Comparison of ENCODE assay signal across 11 mouse cellular contexts in genomic region chr9:69010886-69011285, GRCm38 (mm10).
DNase-seq lines count a peak whose midpoint lies in the region; ATAC-seq and TF ChIP-seq lines count a peak whose summit lies in the region.
"Had no signal": no experiment of that assay in that cellular context is flagged by ENCODE, and none has a peak within 500 bp of the region (broad histone marks: within the 10 kb centered on the region; RNA-seq: fewer than 3 reads in every experiment).

No protein-coding gene starts in this region.

- H3K9me3 ChIP-seq in midbrain, embryonic 16.5 days (replicated peaks; ENCODE audit: control insufficient read depth, low read length, poor library complexity, severe bottlenecking) = no peaks in the 10 kb centered on the region; the same call in 1 of the 2 replicates
- H3K9me3 ChIP-seq: limb, embryonic 15.5 days; midbrain, embryonic 15.5 days had no signal

- ATAC-seq in midbrain, embryonic 16.5 days = no peak
- ATAC-seq: CD4-positive, CD25-positive, alpha-beta regulatory T cell, adult 4 months; midbrain, embryonic 15.5 days had no signal

- TF ChIP-seq CTCF in lung, adult 2 months (IDR thresholded peaks at IDR 0.05; ENCODE audit: insufficient read depth, low read length) = no peak

- no peak overlapping the region for H3K9ac ChIP-seq in midbrain, embryonic 16.5 days (ENCODE audit: low read depth, low read length)
- H3K9ac ChIP-seq: limb, embryonic 15.5 days; midbrain, embryonic 15.5 days had no signal

- no peaks in the 10 kb centered on the region for H3K27me3 ChIP-seq in midbrain, embryonic 16.5 days (ENCODE audit: control insufficient read depth, insufficient read depth, low read depth, low read length)
- H3K27me3 ChIP-seq: limb, embryonic 15.5 days; midbrain, embryonic 15.5 days had no signal

- TF ChIP-seq POLR2A in lung, adult 2 months (IDR thresholded peaks at IDR 0.05; ENCODE audit: borderline replicate concordance, extremely low read depth, low read depth, low read length) = no peak

- no peak overlapping the region for H3K4me2 ChIP-seq in midbrain, embryonic 16.5 days (ENCODE audit: low read length)
- H3K4me2 ChIP-seq: limb, embryonic 15.5 days; midbrain, embryonic 15.5 days had no signal

- WGBS in lung, adult 2 months = 19% methylated on average over 5 of the region's 5 CpGs
- 77% methylated on average over 5 of the region's 5 CpGs for whole genome bisulfite sequencing in midbrain, embryonic 16.5 days

- H3K4me3 ChIP-seq in lung, adult 2 months (replicated peaks; ENCODE audit: extremely low read depth, low read depth, low read length) = no peak overlapping the region
- H3K4me3 ChIP-seq in midbrain, embryonic 16.5 days (ENCODE audit: low read depth, low read length) = no peak overlapping the region
- H3K4me3 ChIP-seq: limb, embryonic 15.5 days; midbrain, embryonic 15.5 days had no signal

- DNase-seq in heart, adult 8-10 months (ENCODE audit: low spot score) = peak; percentile 21
- no peak for DNase-seq in heart, postnatal 25 days (ENCODE audit: low spot score)
- peak; percentile 80 for DNase-seq in adrenal gland, adult 2 months
- DNase-seq in cerebellum, postnatal 14 days = peak; percentile 72 to 74
- peak; percentile 15 for DNase-seq in lung, adult 2 months
- no peak for DNase-seq in layer of hippocampus, adult 18-20 months (ENCODE audit: low spot score in 2 of 2)
- DNase-seq in right cerebral cortex, postnatal 10 days (ENCODE audit: low spot score in 2 of 2) = no peak

- no peaks in the 10 kb centered on the region for H3K36me3 ChIP-seq in midbrain, embryonic 16.5 days (ENCODE audit: control insufficient read depth, insufficient read depth, low read length)
- H3K36me3 ChIP-seq: limb, embryonic 15.5 days; midbrain, embryonic 15.5 days had no signal

- peaks cover 6% of the 10 kb centered on the region for H3K4me1 ChIP-seq in lung, adult 2 months (ENCODE audit: control insufficient read depth, insufficient read depth, low read length)
- H3K4me1 ChIP-seq in midbrain, embryonic 16.5 days (ENCODE audit: control insufficient read depth, insufficient read depth, low read length) = no peaks in the 10 kb centered on the region
- H3K4me1 ChIP-seq: limb, embryonic 15.5 days had no signal

- intact Hi-C loops in heart, postnatal 25 days (cut with DNase I) = no loop called here

- no peak overlapping the region for H3K27ac ChIP-seq in midbrain, embryonic 16.5 days (ENCODE audit: low read length)
- H3K27ac ChIP-seq: limb, embryonic 15.5 days; midbrain, embryonic 15.5 days had no signal

Comparison
In these comparisons a context has a peak if more than half of its experiments do, and no peak if none do; other contexts are left out.
1. DNase-seq: peak in heart, adult 8-10 months (single experiment), adrenal gland, adult 2 months (single experiment), cerebellum, postnatal 14 days (2 of 2) and lung, adult 2 months (single experiment); none in heart, postnatal 25 days (single experiment), layer of hippocampus, adult 18-20 months (0 of 2) and right cerebral cortex, postnatal 10 days (0 of 2).